Mouse (Mus musculus) stomach, postnatal 0 days (tissue): ENCODE data around the gene Olfr97. TPM values are rescaled to one million over a fixed set of nuclear protein-coding genes. Genes with fewer than 3 reads are reported as not detected.
A peak's percentile ranks its signal among the peaks of the same experiment; 100 is the strongest.

Source experiments
- ATAC-seq: fragments of 200-750 bp; cut with Nextera tagmentation; 2 replicates; pipeline ENCODE4 v1.8.0; 2017; ENCODE audit not compliant: low FRiP score, low TSS enrichment
- DNase-seq: peaks from one replicate; pipeline ENCODE4 v3.0.0-alpha.2; 2016; ENCODE audit warnings: low spot score
- H3K27ac ChIP-seq: fragments of 300-500 bp; sonication (generic); replicated peaks from 2 replicates; pipeline ENCODE4 v1.5.1; 2014; ENCODE audit warnings: mild to moderate bottlenecking, control low read depth
- H3K27me3 ChIP-seq: fragments of 300-500 bp; sonication (generic); 2 replicates; pipeline ENCODE4 v1.6.1; 2014; ENCODE audit warnings: low read length; ENCODE audit not compliant: control insufficient read depth, insufficient read depth
- H3K36me3 ChIP-seq: fragments of 300-500 bp; sonication (generic); 2 replicates; pipeline ENCODE4 v1.6.1; 2014; ENCODE audit warnings: low read length, mixed read lengths; ENCODE audit not compliant: control insufficient read depth, insufficient read depth
- H3K4me1 ChIP-seq: fragments of 300-500 bp; sonication (generic); replicated peaks from 2 replicates; pipeline ENCODE4 v1.6.1; 2014; ENCODE audit warnings: antibody characterized with exemption; ENCODE audit not compliant: control insufficient read depth, insufficient read depth
- H3K4me2 ChIP-seq: fragments of 300-500 bp; sonication (generic); replicated peaks from 2 replicates; pipeline ENCODE4 v1.6.1; 2014; ENCODE audit warnings: low read depth, mild to moderate bottlenecking, control low read depth, moderate library complexity
- H3K4me3 ChIP-seq: fragments of 300-500 bp; sonication (generic); 2 replicates; pipeline ENCODE4 v1.5.1; 2014; ENCODE audit warnings: low read depth, low read length, control low read depth
- H3K9ac ChIP-seq: fragments of 300-500 bp; sonication (generic); 2 replicates; pipeline ENCODE4 v1.6.1; 2014; ENCODE audit warnings: mild to moderate bottlenecking, low read length, control low read depth, mixed read lengths
- H3K9me3 ChIP-seq: fragments of 300-500 bp; sonication (generic); 2 replicates; pipeline ENCODE4 v1.6.1; 2016; ENCODE audit warnings: low read length; ENCODE audit not compliant: control insufficient read depth
- CTCF ChIP-seq: IDR thresholded peaks from 2 replicates; pipeline ENCODE4 v1.5.1; 2016; ENCODE audit warnings: antibody characterized with exemption, low read depth, mild to moderate bottlenecking, moderate library complexity
- EP300 ChIP-seq: optimal IDR thresholded peaks from 2 replicates; pipeline ENCODE3; 2016; ENCODE audit warnings: antibody characterized with exemption
- WGBS: fragments of 180-500 bp; shearing (Covaris S2); extraction: QIAGEN DNeasy Blood & Tissue Kit; methylation state at CpG from one replicate; pipeline ENCODE4 v1.1.7; 2014; 5-methylcytosine and 5-hydroxymethylcytosine counted together
- polyA plus RNA-seq: library from polyadenylated mRNA; unstranded; fragments of >200 nt; fragmentation: Nextera tagmentation; extraction: Ambion mirVana; gene quantifications from 2 replicates; pipeline ENCODE4 v1.2.1, GENCODE M21; 2015

Olfr97 gene
- polyA plus RNA-seq, 1 experiment from 2014 or later, result not detected

DNA sequence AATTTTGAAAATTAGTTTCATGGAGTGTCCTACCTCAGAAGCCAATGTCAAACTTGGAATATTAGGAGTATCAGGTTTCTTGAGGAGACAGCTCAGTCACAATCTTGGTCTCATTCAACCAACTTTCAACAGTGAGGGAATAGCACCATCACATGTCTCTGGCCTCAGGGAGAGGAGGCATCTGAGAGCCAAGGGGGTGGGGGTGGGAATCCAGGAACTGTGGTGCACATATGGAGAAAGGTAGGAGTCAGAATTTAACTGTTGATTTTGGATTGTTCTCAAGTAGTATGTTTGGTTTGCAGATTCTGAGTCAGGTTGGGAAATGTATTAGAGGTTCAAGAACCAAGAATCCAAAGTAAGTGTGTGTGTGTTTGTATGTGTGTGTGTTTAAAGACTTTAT, 44.1 kb downstream of the Olfr97 start:
- Histone ChIP-seq H3K36me3 (no peaks in the 10 kb centered on the region), H3K9ac (no peak overlapping the region), H3K4me2 (no peak overlapping the region), H3K4me1 (no peaks in the 10 kb centered on the region), H3K27ac (no peak overlapping the region), H3K4me3 (no peak overlapping the region), H3K9me3 (no peaks in the 10 kb centered on the region), H3K27me3 (no peaks in the 10 kb centered on the region; the same call in 1 of the 2 replicates)
- ATAC-seq (no peak), DNase-seq (no peak)
- TF ChIP-seq EP300 (no peak), CTCF (no peak)

DNA sequence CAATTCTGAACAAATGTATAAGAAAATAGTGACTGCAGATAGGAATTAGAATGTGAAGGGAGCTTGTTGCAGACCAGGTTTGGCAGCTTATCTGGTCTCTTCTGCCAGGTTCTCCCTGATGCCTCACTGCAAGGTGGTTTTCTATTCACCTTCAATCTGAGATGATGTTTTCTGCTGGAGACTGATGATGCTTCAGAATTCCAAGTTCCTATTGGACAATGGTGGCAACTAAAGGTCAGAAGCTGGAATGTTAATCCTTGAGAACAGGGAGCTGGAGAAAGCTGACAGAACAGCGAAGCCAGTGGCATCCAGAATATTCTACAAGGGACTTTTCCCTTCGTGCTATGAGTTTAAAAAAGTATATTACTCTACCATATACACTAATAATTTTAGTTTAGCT, 46.4 kb downstream of the Olfr97 start:
- DNase-seq (no peak), ATAC-seq (no peak)

DNA sequence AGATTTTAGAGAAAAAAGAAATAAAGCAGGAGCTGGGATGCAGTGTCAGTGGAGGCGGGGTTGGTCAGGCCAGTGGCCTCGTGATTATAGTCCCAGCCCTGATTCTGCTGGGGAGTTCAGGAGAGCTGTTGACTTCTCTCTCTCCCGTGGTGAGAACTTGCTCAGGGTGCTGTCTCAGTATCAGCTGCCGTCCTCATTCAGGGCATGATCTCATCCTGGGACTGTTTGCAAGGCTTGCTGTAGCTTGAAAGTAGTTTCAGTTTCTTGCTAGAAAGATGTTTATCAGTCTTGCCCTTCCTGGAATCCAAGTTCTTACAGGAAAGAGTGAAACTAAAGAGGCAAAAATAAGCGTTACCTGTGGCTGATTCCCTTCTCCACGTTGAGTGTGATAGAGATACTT, 51.7 kb downstream of the Olfr97 start:
- DNase-seq (no peak), ATAC-seq (peak; percentile 69)
- Histone ChIP-seq H3K27ac (no peak overlapping the region), H3K9ac (no peak overlapping the region), H3K9me3 (no peaks in the 10 kb centered on the region), H3K36me3 (no peaks in the 10 kb centered on the region), H3K4me2 (no peak overlapping the region), H3K4me1 (no peaks in the 10 kb centered on the region), H3K27me3 (no peaks in the 10 kb centered on the region), H3K4me3 (no peak overlapping the region)
- 25% methylated on average over 6 of the region's 6 CpGs for WGBS
- no peak for TF ChIP-seq CTCF
- no peak for TF ChIP-seq EP300

More for the DNA sequence above, 46.4 kb downstream of the Olfr97 start:
- Histone ChIP-seq H3K4me1 (no peaks in the 10 kb centered on the region), H3K4me3 (no peak overlapping the region), H3K9ac (no peak overlapping the region), H3K9me3 (no peaks in the 10 kb centered on the region), H3K4me2 (no peak overlapping the region), H3K27ac (no peak overlapping the region), H3K27me3 (no peaks in the 10 kb centered on the region; the same call in 1 of the 2 replicates), H3K36me3 (no peaks in the 10 kb centered on the region)
- WGBS, result 33% methylated on average over 2 of the region's 2 CpGs
- no peak for TF ChIP-seq CTCF
- no peak for TF ChIP-seq EP300

Other genes starting within 250 kb of the Olfr97 start
- 0.05 and 0.08 TPM in 2 replicates for gene H2-M5, start 247.8 kb downstream of the Olfr97 start, polyA plus RNA-seq
- gene Zfp57, start 236.2 kb downstream of the Olfr97 start, polyA plus RNA-seq, result 9.9 and 10.0 TPM in 2 replicates
- gene Mog, start 213.9 kb downstream of the Olfr97 start, polyA plus RNA-seq, result 0.08 TPM in 1 of 2 replicates, not detected in the other
- gene Gabbr1, start 191.4 kb downstream of the Olfr97 start, polyA plus RNA-seq, result 3.8 and 4.3 TPM in 2 replicates
- gene Olfr90, start 148.8 kb downstream of the Olfr97 start, polyA plus RNA-seq, result not detected in 2 replicates
- gene Olfr91, start 139.1 kb downstream of the Olfr97 start, polyA plus RNA-seq, result not detected in 2 replicates
- not detected in 2 replicates for gene Olfr92, start 117.2 kb downstream of the Olfr97 start, polyA plus RNA-seq
- gene Olfr93, start 75.8 kb downstream of the Olfr97 start, polyA plus RNA-seq, result not detected in 2 replicates
- gene Ubd, start 43.4 kb downstream of the Olfr97 start, polyA plus RNA-seq, result 0.15 and 0.27 TPM in 2 replicates
- 0.16 and 0.19 TPM in 2 replicates for gene Olfr94, start 36.3 kb downstream of the Olfr97 start, polyA plus RNA-seq
- not detected in 2 replicates for gene Olfr95, start 24.2 kb downstream of the Olfr97 start, polyA plus RNA-seq
- not detected in 2 replicates for gene Olfr96, start 17.2 kb downstream of the Olfr97 start, polyA plus RNA-seq
- gene Olfr98, start 26.4 kb upstream of the Olfr97 start, polyA plus RNA-seq, result not detected in 2 replicates
- 4.2 and 4.3 TPM in 2 replicates for gene H2-M3, start 32.9 kb upstream of the Olfr97 start, polyA plus RNA-seq
- gene Olfr99, start 46.1 kb upstream of the Olfr97 start, polyA plus RNA-seq, result not detected in 2 replicates
- not detected in 2 replicates for gene Olfr101, start 67.0 kb upstream of the Olfr97 start, polyA plus RNA-seq
- gene Olfr102, start 79.7 kb upstream of the Olfr97 start, polyA plus RNA-seq, result not detected in 2 replicates
- not detected in 2 replicates for gene Olfr103, start 102.4 kb upstream of the Olfr97 start, polyA plus RNA-seq
- not detected in 2 replicates for gene Olfr104-ps, start 122.3 kb upstream of the Olfr97 start, polyA plus RNA-seq
- gene Olfr105-ps, start 141.7 kb upstream of the Olfr97 start, polyA plus RNA-seq, result not detected in 2 replicates
- not detected in 2 replicates for gene Olfr106-ps, start 153.1 kb upstream of the Olfr97 start, polyA plus RNA-seq
- not detected in 2 replicates for gene Olfr107, start 161.9 kb upstream of the Olfr97 start, polyA plus RNA-seq
- gene Olfr108, start 208.2 kb upstream of the Olfr97 start, polyA plus RNA-seq, result not detected in 2 replicates
- 0.02 TPM in 1 of 2 replicates, not detected in the other for gene Olfr109, start 221.6 kb upstream of the Olfr97 start, polyA plus RNA-seq
- gene H2-M2, start 246.2 kb upstream of the Olfr97 start, polyA plus RNA-seq, result not detected in 2 replicates